Mouse (Mus musculus) heart, embryonic 11.5 days (tissue): Measurements from ENCODE around the gene Atpaf1. TPM values are rescaled to one million over a fixed set of nuclear protein-coding genes. Genes with fewer than 3 reads are reported as not detected.
A peak's percentile ranks its signal among the peaks of the same experiment; 100 is the strongest.

ENCODE experiments used
- ATAC-seq: fragments of 200-750 bp; cut with Nextera tagmentation; replicated peaks from 2 replicates; pipeline ENCODE4 v1.8.0; 2017; ENCODE audit warnings: moderate library complexity; ENCODE audit not compliant: insufficient number of reproducible peaks, low FRiP score, low TSS enrichment
- H3K27ac ChIP-seq: fragments of 300-500 bp; sonication (generic); 2 replicates; pipeline ENCODE4 v1.5.1; 2014; ENCODE audit warnings: mild to moderate bottlenecking, low read depth, low read length
- H3K27me3 ChIP-seq: fragments of 300-500 bp; sonication (generic); 2 replicates; pipeline ENCODE4 v1.6.1; 2014; ENCODE audit warnings: mild to moderate bottlenecking, low read length, mixed read lengths; ENCODE audit not compliant: control insufficient read depth, insufficient read depth
- H3K36me3 ChIP-seq: fragments of 300-500 bp; sonication (generic); 2 replicates; pipeline ENCODE4 v1.6.1; 2014; ENCODE audit warnings: mild to moderate bottlenecking, low read length, moderate library complexity, mixed read lengths; ENCODE audit not compliant: control insufficient read depth, insufficient read depth
- H3K4me1 ChIP-seq: fragments of 300-500 bp; sonication (generic); 2 replicates; pipeline ENCODE4 v1.6.1; 2014; ENCODE audit warnings: low read length; ENCODE audit not compliant: control insufficient read depth, insufficient read depth
- H3K4me2 ChIP-seq: fragments of 300-500 bp; sonication (generic); 2 replicates; pipeline ENCODE4 v1.6.1; 2014; ENCODE audit warnings: mild to moderate bottlenecking, moderate library complexity
- H3K4me3 ChIP-seq: fragments of 300-500 bp; sonication (generic); 2 replicates; pipeline ENCODE4 v1.5.1; 2014; ENCODE audit warnings: low read depth, low read length
- H3K9ac ChIP-seq: fragments of 300-500 bp; sonication (generic); 2 replicates; pipeline ENCODE4 v1.6.1; 2014; ENCODE audit warnings: mild to moderate bottlenecking, low read depth, low read length, moderate library complexity
- H3K9me3 ChIP-seq: fragments of 300-500 bp; sonication (generic); replicated peaks from 2 replicates; pipeline ENCODE4 v1.6.1; 2016; ENCODE audit warnings: low read length; ENCODE audit not compliant: control insufficient read depth
- WGBS: fragments of 180-500 bp; shearing (Covaris S2); extraction: QIAGEN DNeasy Blood & Tissue Kit; methylation state at CpG from one replicate; pipeline ENCODE4 v1.1.7; 2014; ENCODE audit not compliant: insufficient replicate concordance; 5-methylcytosine and 5-hydroxymethylcytosine counted together
- polyA plus RNA-seq: library from polyadenylated mRNA; unstranded; fragments of >200 nt; fragmentation: Nextera tagmentation; extraction: Ambion mirVana; gene quantifications from 2 replicates; pipeline ENCODE4 v1.2.1, GENCODE M21; 2014

The Atpaf1 gene
- polyA plus RNA-seq = 77.7 and 77.9 TPM in 2 replicates

GRCm38 (mm10) chr4:115784769-115785510, at the start of gene Atpaf1:
TSS of gene Atpaf1 (plus strand) at chr4:115784812.
- Histone ChIP-seq H3K4me2 (peak within 1 kb of the TSS; percentile 89), H3K36me3 (peaks cover 10% of the 10 kb centered on the region), H3K4me3 (peak within 1 kb of the TSS; percentile 81), H3K9ac (peak within 1 kb of the TSS; percentile 87), H3K4me1 (peaks cover 12% of the 10 kb centered on the region), H3K9me3 (no peaks in the 10 kb centered on the region), H3K27me3 (no peaks in the 10 kb centered on the region), H3K27ac (peak within 1 kb of the TSS; percentile 64)
- WGBS = under 1% methylated on average over 69 of the region's 69 CpGs
- ATAC-seq = peak; percentile 80

GRCm38 (mm10) chr4:115734867-115735266, 49.7 kb upstream of the Atpaf1 start:
- no peaks in the 10 kb centered on the region for H3K27me3 ChIP-seq
- peaks cover 7% of the 10 kb centered on the region for H3K4me1 ChIP-seq
- ATAC-seq = no peak
- H3K9me3 ChIP-seq = no peaks in the 10 kb centered on the region
- H3K4me2 ChIP-seq = no peak overlapping the region
- H3K27ac ChIP-seq = no peak overlapping the region
- no peaks in the 10 kb centered on the region for H3K36me3 ChIP-seq
- no peak overlapping the region for H3K4me3 ChIP-seq
- no peak overlapping the region for H3K9ac ChIP-seq
- 59% methylated on average over 4 of the region's 4 CpGs for WGBS

GRCm38 (mm10) chr4:115737551-115738041, 47.0 kb upstream of the Atpaf1 start, which contains the start of gene Efcab14:
TSS of gene Efcab14 (plus strand) at chr4:115737744.
- peak within 1 kb of the TSS; percentile 87 for H3K4me2 ChIP-seq
- WGBS = under 1% methylated on average over 44 of the region's 45 CpGs
- peak within 1 kb of the TSS; percentile 91 for H3K27ac ChIP-seq
- H3K4me3 ChIP-seq = peak within 1 kb of the TSS; percentile 84
- H3K9ac ChIP-seq = peak within 1 kb of the TSS; percentile 89
- peaks cover 7% of the 10 kb centered on the region for H3K36me3 ChIP-seq
- no peaks in the 10 kb centered on the region for H3K27me3 ChIP-seq
- peaks cover 7% of the 10 kb centered on the region for H3K4me1 ChIP-seq
- no peaks in the 10 kb centered on the region for H3K9me3 ChIP-seq
- peak; percentile 100 for ATAC-seq

GRCm38 (mm10) chr4:115738481-115738985, 46.1 kb upstream of the Atpaf1 start:
- Histone ChIP-seq H3K9ac (peak overlapping the region; percentile 89), H3K27me3 (no peaks in the 10 kb centered on the region), H3K4me1 (peaks cover 7% of the 10 kb centered on the region), H3K4me2 (peak overlapping the region; percentile 87), H3K36me3 (peaks cover 7% of the 10 kb centered on the region), H3K27ac (no peak overlapping the region), H3K9me3 (no peaks in the 10 kb centered on the region), H3K4me3 (peak overlapping the region; percentile 84)
- ATAC-seq = no peak
- WGBS = 39% methylated on average over 13 of the region's 13 CpGs

GRCm38 (mm10) chr4:115742658-115743057, 42.0 kb upstream of the Atpaf1 start:
- Histone ChIP-seq H3K4me3 (no peak overlapping the region), H3K9me3 (no peaks in the 10 kb centered on the region), H3K27ac (no peak overlapping the region), H3K9ac (no peak overlapping the region), H3K36me3 (peaks cover 10% of the 10 kb centered on the region), H3K4me2 (no peak overlapping the region), H3K4me1 (peaks cover 7% of the 10 kb centered on the region), H3K27me3 (no peaks in the 10 kb centered on the region)
- no peak for ATAC-seq

GRCm38 (mm10) chr4:115743096-115743495, 41.5 kb upstream of the Atpaf1 start:
- H3K4me3 ChIP-seq = no peak overlapping the region
- no peaks in the 10 kb centered on the region for H3K9me3 ChIP-seq
- H3K27ac ChIP-seq = no peak overlapping the region
- no peak overlapping the region for H3K9ac ChIP-seq
- peaks cover 7% of the 10 kb centered on the region for H3K4me1 ChIP-seq
- WGBS = 59% methylated on average over 4 of the region's 4 CpGs
- no peaks in the 10 kb centered on the region for H3K27me3 ChIP-seq
- H3K36me3 ChIP-seq = peaks cover 10% of the 10 kb centered on the region
- ATAC-seq = no peak
- H3K4me2 ChIP-seq = no peak overlapping the region

- Histone ChIP-seq H3K4me1 (no peaks in the 10 kb centered on the region), H3K9me3 (no peaks in the 10 kb centered on the region), H3K4me2 (no peak overlapping the region), H3K9ac (no peak overlapping the region), H3K27me3 (no peaks in the 10 kb centered on the region), H3K4me3 (no peak overlapping the region), H3K27ac (no peak overlapping the region), H3K36me3 (peaks cover 15% of the 10 kb centered on the region)
- ATAC-seq = no peak
- 83% methylated on average over 1 of the region's 1 CpGs for WGBS
Measured at GRCm38 (mm10) chr4:115748181-115748580, 36.4 kb upstream of the Atpaf1 start.

GRCm38 (mm10) chr4:115749336-115749735, 35.3 kb upstream of the Atpaf1 start:
- Histone ChIP-seq H3K9me3 (no peaks in the 10 kb centered on the region), H3K9ac (no peak overlapping the region), H3K36me3 (peaks cover 12% of the 10 kb centered on the region), H3K27ac (no peak overlapping the region), H3K4me2 (no peak overlapping the region), H3K4me3 (no peak overlapping the region), H3K4me1 (no peaks in the 10 kb centered on the region), H3K27me3 (no peaks in the 10 kb centered on the region)
- 56% methylated on average over 1 of the region's 1 CpGs for WGBS
- no peak for ATAC-seq
